Mouse (Mus musculus) E14TG2a.4 (cell line): ENCODE measurements around the gene Btbd19.

Experiments
- CTCF ChIP-seq: conservative IDR thresholded peaks from 2 replicates; pipeline ENCODE4 v1.5.1; 2014; ENCODE audit warnings: low read length
- NANOG ChIP-seq: IDR thresholded peaks from 2 replicates; pipeline ENCODE4 v1.6.1; 2014; ENCODE audit warnings: borderline replicate concordance, low read length, mixed read lengths
- POU5F1 ChIP-seq: IDR thresholded peaks from 2 replicates; pipeline ENCODE4 v1.6.1; 2014; ENCODE audit warnings: low read length, borderline replicate concordance

GRCm38 (mm10) chr4:117125910-117126674 is 567 bp upstream of the Btbd19 start:
- no peak for TF ChIP-seq CTCF
- no peak for TF ChIP-seq NANOG
- TF ChIP-seq POU5F1 = no peak
